Mouse (Mus musculus): ENCODE data around the gene Hsd11b1. TPM values are rescaled to one million over a fixed set of nuclear protein-coding genes. Genes with fewer than 3 reads are reported as not detected.

Hsd11b1 gene
- polyA plus RNA-seq, 1 experiment from 2014 or later, result not detected

Other genes starting within 250 kb of the Hsd11b1 start
- 5.1 and 5.9 TPM in 2 replicates for gene Syt14, start 228.3 kb downstream of the Hsd11b1 start, polyA plus RNA-seq (2014; fragmentation: Nextera tagmentation; extraction: Ambion mirVana)
- gene Diexf, start 133.8 kb downstream of the Hsd11b1 start, polyA plus RNA-seq (2014; fragmentation: Nextera tagmentation; extraction: Ambion mirVana), result 8.6 and 11.1 TPM in 2 replicates
- gene Irf6, start 111.0 kb downstream of the Hsd11b1 start, polyA plus RNA-seq (2014; fragmentation: Nextera tagmentation; extraction: Ambion mirVana), result 15.4 and 16.1 TPM in 2 replicates
- 17.6 and 18.0 TPM in 2 replicates for gene A130010J15Rik, start 96.0 kb downstream of the Hsd11b1 start, polyA plus RNA-seq (2014; fragmentation: Nextera tagmentation; extraction: Ambion mirVana)
- 1.5 and 1.7 TPM in 2 replicates for gene Traf3ip3, start 62.4 kb downstream of the Hsd11b1 start, polyA plus RNA-seq (2014; fragmentation: Nextera tagmentation; extraction: Ambion mirVana)
- gene Lamb3, start 56.4 kb downstream of the Hsd11b1 start, polyA plus RNA-seq (2014; fragmentation: Nextera tagmentation; extraction: Ambion mirVana), result 0.97 and 1.1 TPM in 2 replicates
- 8.7 and 8.9 TPM in 2 replicates for gene G0s2, start 9.1 kb upstream of the Hsd11b1 start, polyA plus RNA-seq (2014; fragmentation: Nextera tagmentation; extraction: Ambion mirVana)
- gene Camk1g, start 106.2 kb upstream of the Hsd11b1 start, polyA plus RNA-seq (2014; fragmentation: Nextera tagmentation; extraction: Ambion mirVana), result 21.6 and 21.9 TPM in 2 replicates

All from embryonic facial prominence, embryonic 11.5 days (tissue).